Mouse (Mus musculus): ENCODE data around the gene Timmdc1.
"Not testable (repeated sequence)": the region's sequence is repeated elsewhere in the genome, so short reads cannot be mapped to it uniquely, and the experiment has no call there.

Timmdc1 gene

GRCm38 (mm10) chr16:38496604-38497140 is 25.8 kb downstream of the Timmdc1 start:
- DNase-seq (ENCODE audit: low spot score): no peak

GRCm38 (mm10) chr16:38493890-38494289 is 28.6 kb downstream of the Timmdc1 start:
- DNase-seq (ENCODE audit: low spot score): no peak

GRCm38 (mm10) chr16:38492551-38492950 is 29.9 kb downstream of the Timmdc1 start:
- DNase-seq (ENCODE audit: low spot score): no peak

- DNase-seq (ENCODE audit: low spot score): no peak
Observed at GRCm38 (mm10) chr16:38483582-38484309, 38.7 kb downstream of the Timmdc1 start.

GRCm38 (mm10) chr16:38482780-38483562 is 39.5 kb downstream of the Timmdc1 start:
- no peak for DNase-seq (ENCODE audit: low spot score)

- no peak for DNase-seq (ENCODE audit: low spot score)
Observed at GRCm38 (mm10) chr16:38481327-38481726, 41.1 kb downstream of the Timmdc1 start.

GRCm38 (mm10) chr16:38478296-38478695 is 44.2 kb downstream of the Timmdc1 start:
- no peak for DNase-seq (ENCODE audit: low spot score)

- DNase-seq (ENCODE audit: low spot score): not testable (repeated sequence)
Observed at GRCm38 (mm10) chr16:38477241-38477608, 45.2 kb downstream of the Timmdc1 start.

- DNase-seq (ENCODE audit: low spot score): no peak
Observed at GRCm38 (mm10) chr16:38476312-38477240, 45.9 kb downstream of the Timmdc1 start.

GRCm38 (mm10) chr16:38475681-38476311 is 46.7 kb downstream of the Timmdc1 start:
- no peak for DNase-seq (ENCODE audit: low spot score)

GRCm38 (mm10) chr16:38474677-38475286 is 47.7 kb downstream of the Timmdc1 start:
- DNase-seq (ENCODE audit: low spot score): no peak

- no peak for DNase-seq (ENCODE audit: low spot score)
Observed at GRCm38 (mm10) chr16:38473661-38474060, 48.8 kb downstream of the Timmdc1 start.

GRCm38 (mm10) chr16:38472507-38472873 is 50.0 kb downstream of the Timmdc1 start:
- no peak for DNase-seq (ENCODE audit: low spot score)

GRCm38 (mm10) chr16:38471697-38472506 is 50.6 kb downstream of the Timmdc1 start:
- no peak for DNase-seq (ENCODE audit: low spot score)

- DNase-seq (ENCODE audit: low spot score): no peak
Observed at GRCm38 (mm10) chr16:38469437-38469836, 53.0 kb downstream of the Timmdc1 start.

GRCm38 (mm10) chr16:38468706-38469018 is 53.8 kb downstream of the Timmdc1 start:
- no peak for DNase-seq (ENCODE audit: low spot score)

- DNase-seq (ENCODE audit: low spot score): no peak
Observed at GRCm38 (mm10) chr16:38467917-38468705, 54.4 kb downstream of the Timmdc1 start.

GRCm38 (mm10) chr16:38467091-38467916 is 55.2 kb downstream of the Timmdc1 start:
- no peak for DNase-seq (ENCODE audit: low spot score)

GRCm38 (mm10) chr16:38466089-38466488 is 56.4 kb downstream of the Timmdc1 start:
- DNase-seq (ENCODE audit: low spot score): no peak

Data from urinary bladder, postnatal 10 days (tissue).